Mouse (Mus musculus) frontal cortex, adult 2 months (tissue): ENCODE measurements around the gene Slain2. TPM values are rescaled to one million over a fixed set of nuclear protein-coding genes. Genes with fewer than 3 reads are reported as not detected.
"Not testable (repeated sequence)": the region's sequence is repeated elsewhere in the genome, so short reads cannot be mapped to it uniquely, and the experiment has no call there.

Experiments
- DNase-seq, 2 experiments: peaks; one replicate each; pipeline ENCODE4 v3.0.0; 2022; ENCODE audit warnings: low spot score in 1 of 2; ENCODE audit errors: extremely low spot score in 1 of 2
- polyA plus RNA-seq: library from polyadenylated mRNA; depleted of rRNA; stranded (reverse); fragments of >200 nt; gene quantifications from 2 replicates; pipeline ENCODE4 v1.2.3, GENCODE M21; 2012; rRNA removed

Gene Slain2
- polyA plus RNA-seq, 1 experiment = 15.4 TPM

DNA sequence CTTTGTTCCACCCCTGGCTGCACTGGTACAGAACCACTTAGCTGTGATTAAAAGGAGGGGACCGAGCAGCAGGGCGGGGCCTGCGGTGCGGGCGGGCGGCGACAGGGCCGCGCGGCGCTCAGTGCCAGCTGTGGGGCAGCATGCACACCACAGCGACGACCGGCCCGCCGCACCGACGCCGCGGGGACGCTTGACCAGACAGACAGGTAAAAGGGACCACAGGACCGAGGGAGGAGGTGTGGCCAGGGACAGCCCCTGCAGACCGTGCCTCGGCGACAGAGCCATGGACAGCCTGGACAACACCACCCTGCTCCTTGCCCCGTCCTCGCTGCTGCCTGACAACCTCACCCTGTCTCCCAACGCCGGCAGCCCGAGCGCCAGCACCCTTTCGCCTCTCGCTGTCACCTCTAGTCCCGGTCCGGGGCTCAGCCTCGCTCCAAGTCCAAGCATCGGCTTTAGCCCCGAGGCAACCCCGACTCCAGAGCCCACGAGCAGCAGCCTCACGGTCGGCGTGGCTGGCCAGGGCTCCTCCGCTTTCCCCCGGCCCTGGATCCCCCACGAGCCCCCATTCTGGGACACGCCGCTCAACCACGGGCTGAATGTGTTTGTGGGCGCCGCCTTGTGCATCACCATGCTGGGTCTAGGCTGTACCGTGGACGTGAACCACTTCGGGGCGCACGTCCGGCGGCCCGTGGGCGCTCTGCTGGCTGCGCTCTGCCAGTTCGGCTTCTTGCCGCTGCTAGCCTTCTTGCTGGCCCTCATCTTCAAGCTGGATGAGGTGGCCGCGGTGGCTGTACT lies 92.9 kb downstream of the Slain2 start, which contains the start of gene Slc10a4:
Gene Slc10a4 (plus strand): TSS at position 100 of the 798 bp plus-strand sequence.
- no peak for DNase-seq

DNA sequence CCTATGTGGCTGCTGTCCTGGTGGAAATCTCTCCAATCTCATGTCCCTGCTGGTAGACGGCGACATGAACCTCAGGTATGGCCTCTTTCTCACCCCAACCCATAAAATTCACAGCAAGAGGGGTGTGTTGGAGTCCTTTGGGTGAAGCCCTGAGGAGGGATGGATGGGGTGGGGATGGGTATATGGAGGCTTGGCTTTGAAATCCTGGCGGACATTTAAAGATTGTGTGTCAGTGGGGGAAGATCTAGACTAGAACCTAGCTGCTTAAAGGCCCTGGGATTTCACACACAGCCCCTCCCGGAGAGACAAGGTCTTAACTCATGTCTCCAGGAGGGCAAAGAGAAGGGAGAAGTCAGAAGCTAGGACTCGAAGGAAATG lies 93.5 kb downstream of the Slain2 start:
- DNase-seq = no peak

DNA sequence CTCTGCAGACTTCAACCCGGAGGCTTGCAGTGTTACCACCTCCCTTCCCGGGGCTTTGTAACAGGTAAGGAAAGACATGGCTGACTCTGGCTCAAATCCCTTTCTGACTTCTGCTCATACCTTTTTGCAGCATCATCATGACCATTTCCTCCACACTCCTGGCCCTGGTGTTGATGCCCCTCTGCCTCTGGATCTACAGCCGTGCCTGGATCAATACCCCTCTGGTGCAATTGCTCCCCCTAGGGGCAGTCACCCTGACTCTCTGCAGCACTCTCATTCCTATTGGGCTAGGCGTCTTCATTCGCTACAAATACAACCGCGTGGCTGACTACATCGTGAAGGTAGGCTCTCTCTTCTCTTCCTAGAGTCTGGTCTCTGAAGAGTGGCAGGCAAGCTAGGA lies 94.1 kb downstream of the Slain2 start:
- DNase-seq = not testable (repeated sequence)

DNA sequence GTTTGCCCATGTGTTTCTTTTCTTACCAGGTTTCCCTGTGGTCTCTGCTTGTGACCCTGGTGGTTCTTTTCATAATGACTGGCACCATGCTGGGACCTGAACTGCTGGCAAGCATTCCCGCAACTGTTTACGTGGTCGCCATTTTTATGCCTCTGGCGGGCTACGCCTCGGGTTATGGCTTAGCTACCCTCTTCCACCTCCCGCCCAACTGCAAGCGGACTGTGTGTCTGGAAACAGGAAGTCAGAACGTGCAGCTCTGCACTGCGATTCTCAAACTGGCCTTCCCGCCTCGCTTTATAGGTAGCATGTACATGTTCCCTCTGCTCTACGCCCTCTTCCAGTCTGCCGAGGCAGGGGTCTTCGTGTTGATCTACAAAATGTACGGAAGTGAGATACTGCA lies 97.7 kb downstream of the Slain2 start:
- DNase-seq = not testable (repeated sequence)

DNA sequence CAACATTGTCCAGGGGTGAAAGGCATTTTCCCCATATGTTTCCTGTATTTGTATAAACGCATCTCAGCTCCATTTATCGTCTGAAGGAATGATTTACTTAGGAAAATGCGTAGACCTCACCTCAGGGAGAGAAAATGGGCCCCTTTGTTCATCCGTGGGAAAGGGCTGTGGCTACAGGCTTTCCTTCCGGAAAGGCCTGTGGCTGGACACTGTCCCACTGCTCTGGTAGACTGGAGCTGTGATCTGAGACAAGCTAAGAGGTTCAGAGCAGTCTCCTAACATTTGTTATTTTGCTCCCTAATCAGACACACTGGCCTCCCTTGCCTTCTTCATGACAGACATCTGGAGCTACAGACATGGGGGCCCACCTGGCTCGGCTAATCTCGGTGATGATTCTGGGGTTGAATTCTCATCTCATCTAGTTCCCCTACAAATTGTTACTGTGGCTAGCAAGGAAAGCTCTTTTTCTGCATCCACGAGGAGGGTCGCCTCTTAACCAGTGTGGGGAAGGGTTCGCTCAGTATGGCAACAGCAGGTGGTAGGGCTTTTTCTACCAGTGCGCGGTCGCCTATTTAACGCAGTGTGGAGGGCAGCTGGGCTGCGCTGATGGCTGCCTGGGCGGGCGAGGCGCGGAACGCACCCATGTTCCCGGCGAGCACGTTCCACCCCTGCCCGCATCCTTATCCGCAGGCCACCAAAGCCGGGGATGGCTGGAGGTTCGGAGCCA lies 98.9 kb downstream of the Slain2 start:
- not testable (repeated sequence) for DNase-seq

DNA sequence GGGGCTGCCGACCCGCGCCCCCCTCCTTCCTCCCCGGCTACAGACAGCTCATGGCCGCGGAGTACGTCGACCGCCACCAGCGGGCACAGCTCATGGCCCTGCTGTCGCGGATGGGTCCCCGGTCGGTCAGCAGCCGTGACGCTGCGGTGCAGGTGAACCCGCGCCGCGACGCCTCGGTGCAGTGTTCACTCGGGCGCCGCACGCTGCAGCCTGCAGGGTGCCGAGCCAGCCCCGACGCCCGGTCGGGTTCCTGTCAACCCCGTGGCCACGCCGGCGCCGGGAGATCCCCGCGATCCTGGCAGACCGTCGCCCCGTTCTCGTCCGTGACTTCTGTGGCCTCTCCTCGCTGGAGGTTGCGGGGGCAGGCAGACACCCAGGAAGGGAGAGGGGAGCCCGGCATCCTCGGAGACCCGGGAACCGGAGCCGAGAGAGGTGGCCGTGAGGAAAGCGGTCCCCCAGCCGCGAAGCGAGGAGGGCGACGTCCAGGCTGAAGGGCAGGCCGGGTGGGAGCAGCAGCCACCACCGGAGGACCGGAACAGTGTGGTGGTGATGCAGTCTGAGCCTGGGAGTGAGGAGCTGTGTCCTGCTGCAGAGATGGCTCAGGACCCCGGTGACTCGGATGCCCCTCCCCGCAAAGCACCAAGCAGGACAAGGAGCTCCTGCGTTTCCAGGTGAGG lies 99.6 kb downstream of the Slain2 start:
- DNase-seq = not testable (repeated sequence)

DNA sequence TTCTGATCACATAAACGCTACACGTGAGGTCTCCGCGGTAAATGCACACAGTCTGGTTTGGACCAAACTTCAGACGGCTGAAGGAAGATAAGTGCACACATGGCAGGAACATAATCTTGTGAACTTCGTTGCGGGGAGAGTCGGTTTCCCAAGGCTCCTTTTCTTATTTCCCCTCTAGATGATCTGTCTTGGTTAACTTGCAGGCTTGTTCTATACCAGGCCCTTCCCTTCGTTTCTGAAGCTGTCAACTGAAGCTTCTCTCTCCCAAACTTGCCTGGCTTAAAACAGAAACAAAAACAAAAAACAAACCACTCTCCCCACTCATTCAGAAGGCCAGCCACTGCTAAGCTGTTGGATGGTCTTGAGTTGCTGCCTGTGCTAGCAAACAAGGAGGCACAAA lies 100.6 kb downstream of the Slain2 start:
- DNase-seq = no peak

DNA sequence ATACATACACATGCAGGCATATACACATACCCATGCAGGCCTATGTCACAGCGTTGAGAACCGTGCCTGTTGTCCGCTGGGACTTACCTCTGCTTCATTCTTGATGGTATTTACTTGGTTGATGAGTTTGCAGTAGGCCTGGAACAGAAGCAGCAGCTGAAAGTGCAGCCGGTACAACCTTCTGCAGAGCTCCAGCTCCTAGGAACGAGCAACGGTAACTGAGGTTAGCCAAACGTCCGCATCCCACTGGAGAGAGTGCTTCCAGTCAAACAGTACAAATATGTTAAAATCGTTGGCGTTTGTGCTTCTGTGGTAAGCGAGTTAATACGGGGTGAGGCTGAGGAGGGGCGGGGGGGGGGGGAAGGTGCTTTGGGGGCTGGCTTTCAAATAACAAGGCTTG lies 109.7 kb downstream of the Slain2 start:
- DNase-seq = no peak

Other genes with a start within 250 kb of the Slain2 start
- gene Txk, start 161.5 kb upstream of the Slain2 start, polyA plus RNA-seq = 0.34 and 0.40 TPM in 2 replicates
- 2.6 and 3.2 TPM in 2 replicates for gene Tec, start 45.8 kb upstream of the Slain2 start, polyA plus RNA-seq
- gene Gm10135, start 60.4 kb downstream of the Slain2 start, polyA plus RNA-seq = not detected in 2 replicates
- 1.1 and 1.4 TPM in 2 replicates for gene Slc10a4, start 92.6 kb downstream of the Slain2 start, polyA plus RNA-seq